Mouse (Mus musculus) spleen, adult 12 weeks (tissue): Measurements from ENCODE around the gene Trappc6a.

ENCODE experiments used
- DNase-seq: peaks from one replicate; pipeline ENCODE4 v3.0.0; 2022; ENCODE audit warnings: low spot score

Gene Trappc6a

GRCm38 (mm10) chr7:19508150-19508923 lies at the start of gene Trappc6a, which contains the start of gene Bloc1s3:
Gene Trappc6a, plus strand, starts transcription at chr7:19508395.
Gene Bloc1s3, minus strand, starts transcription at chr7:19508367.
- DNase-seq = peak; percentile 84

DNA sequence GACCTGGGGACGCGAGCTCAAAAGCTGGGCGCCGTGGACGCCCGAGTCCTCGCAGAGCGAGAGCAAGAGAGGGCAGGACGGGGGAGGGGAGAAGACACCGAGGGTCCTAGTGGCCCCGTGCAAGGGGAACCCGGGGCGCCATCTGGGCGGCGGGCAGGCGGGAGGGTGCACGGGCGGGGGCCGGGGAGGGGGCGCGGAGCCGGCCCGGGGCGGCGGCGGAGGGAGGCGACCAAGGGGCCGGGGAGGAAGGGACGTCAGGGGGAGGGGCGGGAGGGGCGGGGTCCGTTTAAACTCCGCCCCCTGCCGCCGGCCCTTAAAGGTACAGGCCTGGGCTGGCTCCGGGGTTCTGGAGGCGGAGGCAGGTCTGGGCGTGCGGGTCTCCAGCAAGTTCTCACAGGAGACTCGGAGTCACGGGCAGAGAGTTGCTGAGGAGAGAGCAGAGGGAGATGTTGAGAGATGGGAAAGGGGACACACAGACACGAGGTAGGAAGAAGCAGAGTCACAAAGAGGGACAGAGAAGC lies 49.5 kb upstream of the Trappc6a start, which contains the start of gene Mark4:
Mark4 (minus strand) TSS at position 231 of the 521 bp plus-strand sequence.
- DNase-seq = peak; percentile 45

DNA sequence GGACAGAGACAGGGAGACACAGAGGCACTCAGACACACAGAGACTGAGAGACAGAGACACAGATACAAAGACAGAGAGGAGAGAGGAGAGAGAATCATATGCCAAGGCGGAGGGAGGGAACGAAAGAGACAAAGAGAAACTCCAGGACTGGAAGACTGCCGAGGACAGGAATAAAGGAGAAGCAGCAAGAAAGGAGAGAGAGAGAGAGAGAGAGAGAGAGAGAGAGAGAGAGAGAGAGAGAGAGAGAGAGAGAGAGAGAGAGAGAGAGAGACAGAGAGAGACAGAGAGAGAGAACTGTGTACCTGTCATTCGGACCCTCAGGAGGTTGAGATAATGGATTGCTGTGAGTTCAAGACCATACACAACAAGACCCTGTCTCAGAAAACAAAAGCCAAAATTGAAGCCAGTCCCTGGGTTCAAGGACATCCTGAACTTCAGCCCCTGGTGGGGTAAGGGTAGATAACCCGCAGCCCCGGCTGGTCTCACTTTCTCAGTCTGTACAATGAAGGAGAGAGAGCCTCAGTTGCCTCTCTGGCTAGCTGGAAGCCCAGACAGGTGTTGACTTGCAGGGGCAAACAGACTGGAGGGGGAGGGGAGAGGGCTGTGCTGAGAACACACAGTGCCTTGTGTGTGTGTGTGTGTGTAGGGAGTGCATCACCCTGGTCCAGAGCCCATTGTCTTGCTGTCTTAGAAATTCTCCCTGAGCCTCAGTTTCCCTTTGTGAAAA lies 48.9 kb upstream of the Trappc6a start:
- no peak for DNase-seq

GRCm38 (mm10) chr7:19460500-19460899 lies 47.7 kb upstream of the Trappc6a start:
- DNase-seq = no peak

DNA sequence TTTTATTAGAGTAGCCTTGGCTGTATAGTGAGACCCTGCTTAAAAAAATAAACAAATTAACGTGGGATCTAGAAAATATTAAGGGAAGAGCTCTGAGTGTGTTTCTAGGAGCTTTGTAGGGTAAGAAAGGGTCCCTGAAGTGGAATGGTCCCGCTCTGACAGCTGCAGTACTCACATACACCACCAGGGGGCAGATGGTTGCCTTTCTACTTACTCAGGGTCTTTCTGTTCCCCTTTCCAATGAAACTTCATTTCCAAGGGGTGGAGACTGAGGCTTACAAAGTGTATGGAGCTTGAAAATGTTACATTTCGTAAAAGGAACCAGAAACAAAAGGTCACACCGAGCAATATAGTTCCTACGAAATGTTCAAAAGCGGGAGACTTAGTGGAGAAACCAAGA lies 46.7 kb upstream of the Trappc6a start:
- DNase-seq = peak; percentile 26

GRCm38 (mm10) chr7:19462443-19462842 lies 45.8 kb upstream of the Trappc6a start:
- DNase-seq = no peak

DNA sequence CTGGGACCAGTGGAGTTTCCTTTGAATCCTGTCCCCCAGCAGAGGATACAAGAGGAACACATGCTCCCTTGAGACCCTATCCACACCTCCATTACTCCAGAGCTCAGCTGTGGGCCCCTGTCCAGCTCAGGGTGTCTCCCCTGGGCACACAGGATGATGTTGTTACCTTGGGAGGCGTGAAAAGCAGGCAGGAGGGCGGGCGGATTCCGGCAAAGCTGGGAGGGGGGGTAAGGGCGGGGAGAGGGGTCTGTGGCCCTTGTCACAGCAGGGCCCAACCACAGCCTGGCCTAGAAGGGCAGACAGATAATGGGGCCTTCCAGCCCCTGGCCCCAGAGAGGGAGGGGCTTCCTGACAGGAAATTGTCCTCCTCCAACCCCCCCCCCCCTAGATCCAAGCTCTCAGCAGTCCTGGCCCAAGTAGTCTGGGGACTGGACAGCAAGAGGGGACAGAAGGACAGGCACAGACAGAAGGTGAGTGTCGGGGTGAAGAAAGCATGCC lies 45.3 kb upstream of the Trappc6a start, which contains the start of gene Exoc3l2:
Exoc3l2 (plus strand) TSS at position 448 of the 498 bp plus-strand sequence.
- DNase-seq = no peak

GRCm38 (mm10) chr7:19464367-19465307 lies 43.6 kb upstream of the Trappc6a start:
- no peak for DNase-seq

- DNase-seq = no peak
Observed at GRCm38 (mm10) chr7:19466602-19467145, 41.5 kb upstream of the Trappc6a start.

GRCm38 (mm10) chr7:19467638-19468037 lies 40.6 kb upstream of the Trappc6a start:
- no peak for DNase-seq

DNA sequence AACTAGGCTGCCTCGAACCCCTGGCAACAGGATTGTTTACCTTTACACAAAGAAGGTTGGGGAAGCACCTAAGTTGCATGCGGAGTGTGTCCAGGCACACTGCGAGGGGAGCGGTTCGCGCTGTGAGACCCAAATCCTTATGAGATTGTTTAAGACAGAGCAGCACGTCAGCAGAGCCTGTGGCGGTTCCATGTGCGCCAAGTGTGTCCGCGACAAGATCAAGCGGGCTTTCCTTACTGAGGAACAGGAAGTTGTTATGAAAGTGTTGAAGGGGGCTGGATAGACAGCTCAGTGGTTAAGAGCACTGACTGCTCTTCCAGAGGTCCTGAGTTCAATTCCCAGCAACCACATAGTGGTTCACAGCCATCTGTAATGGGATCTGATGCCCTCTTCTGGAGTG lies 39.9 kb upstream of the Trappc6a start:
- no peak for DNase-seq

DNA sequence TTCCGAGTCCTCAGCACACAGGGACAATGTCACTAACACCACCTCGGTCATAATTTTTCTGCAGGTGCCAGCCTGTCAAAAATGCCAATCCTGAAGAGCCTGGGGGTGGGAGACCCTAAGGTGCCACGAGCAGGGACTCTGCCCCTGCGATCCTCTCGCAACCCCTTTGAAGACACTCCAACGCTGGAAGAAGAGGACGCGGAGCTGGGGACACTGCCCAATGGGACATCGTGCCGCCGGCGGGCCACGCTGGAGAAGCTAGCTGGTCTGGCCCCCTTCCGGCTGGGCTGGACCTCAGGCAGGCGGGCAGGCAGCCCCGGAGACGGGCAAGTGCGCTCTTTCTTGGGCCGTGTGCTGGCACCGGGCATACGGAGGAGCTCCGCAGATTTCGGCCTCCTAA lies 38.8 kb upstream of the Trappc6a start:
- DNase-seq = no peak

DNA sequence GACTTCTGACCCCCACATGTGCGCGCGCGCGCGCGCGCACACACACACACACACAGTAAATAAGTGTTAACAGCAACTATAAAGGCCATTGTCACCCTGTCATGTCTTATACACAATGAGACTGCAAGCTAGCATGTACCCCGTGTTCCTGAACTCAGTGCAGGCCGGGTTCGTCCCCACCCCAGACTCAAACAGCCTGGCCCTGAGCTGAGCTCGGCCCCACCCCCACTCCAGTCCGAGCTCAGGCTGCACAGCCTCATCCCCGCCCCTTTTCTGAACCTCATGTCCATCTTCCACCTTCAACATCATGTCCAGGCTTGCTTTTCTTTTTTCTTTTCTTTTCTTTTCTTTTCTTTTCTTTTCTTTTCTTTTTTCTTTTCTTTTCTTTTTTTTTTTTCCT lies 37.9 kb upstream of the Trappc6a start:
- no peak for DNase-seq

DNA sequence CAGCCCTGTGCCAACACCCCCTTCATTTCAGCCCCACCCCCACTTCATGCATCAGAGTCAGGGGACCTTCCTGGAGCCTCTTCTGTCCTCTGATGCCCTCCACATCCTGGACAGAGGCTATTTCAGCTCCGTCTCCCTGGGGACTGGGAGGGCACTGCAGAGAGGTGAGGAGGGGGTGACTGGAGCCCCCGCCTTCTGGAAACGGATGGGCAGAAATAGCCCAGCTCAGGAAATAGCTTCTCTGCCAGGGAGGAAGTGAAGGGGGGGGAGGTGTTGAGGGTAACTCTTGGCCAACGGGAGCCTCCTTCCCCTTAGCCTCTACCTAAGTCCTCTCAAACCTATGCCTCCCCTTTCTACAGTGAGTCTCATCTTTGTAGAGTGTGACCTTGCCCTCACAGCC lies 35.8 kb upstream of the Trappc6a start:
- no peak for DNase-seq

DNA sequence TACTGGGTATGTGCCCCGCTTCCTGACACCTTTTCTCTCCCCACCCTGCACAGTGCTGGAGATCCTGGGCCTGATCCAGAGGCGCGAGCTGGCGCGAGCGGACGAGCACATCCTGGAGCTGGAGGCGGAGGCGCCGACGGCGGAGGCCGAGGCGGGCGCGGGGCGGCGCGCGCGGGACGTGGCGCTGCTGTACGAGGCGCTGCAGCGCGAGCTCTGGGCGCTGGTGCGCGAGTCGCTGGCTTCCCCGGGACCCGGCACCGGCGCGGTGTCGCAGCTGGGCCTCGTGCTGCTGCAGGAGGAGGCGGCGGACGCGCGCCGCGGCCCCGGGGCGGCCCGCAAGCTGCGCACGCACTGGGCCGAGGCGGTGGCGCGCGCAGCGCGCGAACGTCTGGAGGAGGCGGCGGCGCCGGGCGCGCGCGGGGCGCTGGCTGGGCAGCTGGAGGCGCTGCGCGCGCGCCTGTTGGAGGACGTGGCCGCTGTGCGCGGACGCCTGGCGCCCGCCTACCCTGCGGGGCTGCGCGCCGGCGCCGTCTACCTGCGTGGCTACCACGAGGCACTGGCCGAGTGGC lies 34.2 kb upstream of the Trappc6a start:
- DNase-seq = no peak

- DNase-seq = no peak
Observed at GRCm38 (mm10) chr7:19477084-19477483, 31.1 kb upstream of the Trappc6a start.

DNA sequence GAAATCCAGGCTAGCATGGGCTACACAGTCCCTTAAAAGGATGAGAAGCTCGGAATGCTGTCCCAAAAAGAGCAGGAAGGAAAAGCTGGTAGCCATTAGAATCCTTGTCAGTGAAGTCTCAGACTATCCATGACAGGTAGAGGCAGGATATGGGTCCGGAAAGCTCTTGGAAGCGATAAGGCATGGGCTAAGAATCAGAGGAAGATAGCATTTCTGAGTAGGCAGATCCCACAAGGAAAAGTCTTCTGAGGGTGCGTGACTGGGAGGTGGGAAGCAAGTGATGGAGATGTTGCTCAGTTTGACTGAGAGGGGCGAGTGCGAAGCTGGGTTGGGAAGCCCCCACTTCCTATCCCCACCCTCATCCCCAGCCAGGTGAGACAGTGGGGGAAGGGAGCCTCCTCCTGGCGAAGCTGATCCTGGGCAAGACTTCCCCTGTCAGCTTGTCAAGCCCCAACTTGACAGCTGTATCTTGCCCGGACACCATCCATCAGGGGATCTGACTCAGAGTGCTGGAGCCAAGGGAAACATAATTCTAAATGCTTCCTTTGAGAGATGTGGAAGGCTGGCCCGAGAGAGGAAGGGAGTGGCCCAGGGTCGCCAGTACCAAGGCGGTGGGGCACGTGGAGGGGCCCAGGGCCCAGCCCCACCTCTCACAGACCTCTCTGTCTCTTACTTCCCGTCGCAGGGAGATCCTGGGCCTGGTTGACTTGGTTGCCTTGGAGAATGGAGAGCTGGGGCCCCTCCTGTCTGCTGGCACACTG lies 30.4 kb upstream of the Trappc6a start:
- no peak for DNase-seq

GRCm38 (mm10) chr7:19483281-19483680 lies 24.9 kb upstream of the Trappc6a start:
- no peak for DNase-seq

GRCm38 (mm10) chr7:19485488-19485887 lies 22.7 kb upstream of the Trappc6a start:
- no peak for DNase-seq

DNA sequence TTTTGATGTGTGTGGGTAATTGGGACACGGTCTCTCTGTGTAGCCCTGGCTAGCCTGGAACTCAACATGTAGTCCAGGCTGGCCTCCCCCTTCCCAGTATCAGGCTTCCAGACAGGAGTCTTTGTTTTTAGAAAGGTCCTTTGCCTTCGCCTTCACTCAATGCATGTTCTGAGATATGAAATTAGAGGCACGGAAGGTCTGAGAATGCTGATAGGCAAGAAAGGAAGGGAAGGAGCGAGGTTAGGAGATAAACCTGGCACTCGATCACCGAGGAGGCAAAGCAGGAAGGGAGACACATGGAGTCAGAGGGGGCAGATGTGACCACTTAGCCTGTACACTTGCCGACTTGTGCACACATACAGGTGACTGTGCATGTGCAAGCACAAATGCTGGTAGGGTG lies 21.6 kb upstream of the Trappc6a start:
- no peak for DNase-seq
